Mouse (Mus musculus) C2C12 (cell line): ENCODE measurements around the gene Myl4. TPM values are rescaled to one million over a fixed set of nuclear protein-coding genes. Genes with fewer than 3 reads are reported as not detected.

Source experiments
- H3K27me3 ChIP-seq: one replicate; pipeline ENCODE4 v1.6.1; 2011; ENCODE audit not compliant: control insufficient read depth, insufficient read depth, insufficient read length
- H3K36me3 ChIP-seq: one replicate; pipeline ENCODE4 v1.6.1; 2011; ENCODE audit not compliant: control insufficient read depth, insufficient read depth
- H3K4me3 ChIP-seq: one replicate; pipeline ENCODE4 v1.5.1; 2011; ENCODE audit warnings: mild to moderate bottlenecking, control low read depth; ENCODE audit not compliant: poor library complexity, insufficient read depth, severe bottlenecking
- H3K79me2 ChIP-seq: one replicate; pipeline ENCODE4 v1.6.1; 2011; ENCODE audit not compliant: control insufficient read depth, insufficient read depth
- H3K79me3 ChIP-seq: one replicate; pipeline ENCODE4 v1.6.1; 2011; ENCODE audit warnings: low read depth, control low read depth
- H3ac ChIP-seq: one replicate; pipeline ENCODE3; 2011; ENCODE audit warnings: low read depth; ENCODE audit not compliant: control insufficient read depth, insufficient read length
- CEBPB ChIP-seq: IDR thresholded peaks from one replicate; pipeline ENCODE4 v1.6.1; 2011; ENCODE audit warnings: low read depth, mild to moderate bottlenecking, control low read depth, moderate library complexity
- CTCF ChIP-seq: IDR thresholded peaks from one replicate; pipeline ENCODE4 v1.5.1; 2011; ENCODE audit not compliant: control insufficient read depth, insufficient read depth, insufficient read length
- FOSL1 ChIP-seq: IDR thresholded peaks from one replicate; pipeline ENCODE4 v1.8.0; 2011; ENCODE audit warnings: mild to moderate bottlenecking, low read length; ENCODE audit not compliant: poor library complexity, insufficient read depth, severe bottlenecking
- MAX ChIP-seq: IDR thresholded peaks from one replicate; pipeline ENCODE4 v1.6.1; 2011; ENCODE audit warnings: mild to moderate bottlenecking, control low read depth
- MYOD1 ChIP-seq: IDR thresholded peaks from one replicate; pipeline ENCODE4 v1.6.1; 2011; ENCODE audit warnings: low read depth; ENCODE audit not compliant: control insufficient read depth, insufficient read length
- MYOG ChIP-seq: IDR thresholded peaks from one replicate; pipeline ENCODE4 v1.6.1; 2011; ENCODE audit not compliant: control insufficient read depth, insufficient read length; ENCODE audit errors: extremely low read depth
- USF1 ChIP-seq: IDR thresholded peaks from one replicate; pipeline ENCODE4 v1.6.1; 2011; ENCODE audit warnings: low read depth, mild to moderate bottlenecking, control low read depth, moderate library complexity
- long read RNA-seq, 2 experiments: library from polyadenylated mRNA; unstranded; transcript quantifications; one replicate each; pipeline ENCODE4 v2.0.0; 2019 to 2020
- polyA plus RNA-seq: library from polyadenylated mRNA; unstranded; fragments of >200 nt; fragmentation: generic; extraction: Trizol; gene quantifications from one replicate; pipeline ENCODE4 v1.2.1, GENCODE M21; 2012; ENCODE audit warnings: missing spikeins

The Myl4 gene
- polyA plus RNA-seq, result 4.2 TPM
- long read RNA-seq, experiment 1, transcript Myl4-203 (8 exons, 943 nt), result minor isoform, 8 of 53 reads
- long read RNA-seq, experiment 1, transcript Myl4-202 (7 exons, 900 nt), result major isoform, 28 of 53 reads
- long read RNA-seq, experiment 1, partial matches to known transcripts, result 5 of 53 reads
- long read RNA-seq, experiment 1, other reads (novel, unspliced or antisense), result 12 of 53 reads
- long read RNA-seq, experiment 2, partial matches to known transcripts, result 0 of 7 reads
- long read RNA-seq, experiment 2, other reads (novel, unspliced or antisense), result 7 of 7 reads

DNA sequence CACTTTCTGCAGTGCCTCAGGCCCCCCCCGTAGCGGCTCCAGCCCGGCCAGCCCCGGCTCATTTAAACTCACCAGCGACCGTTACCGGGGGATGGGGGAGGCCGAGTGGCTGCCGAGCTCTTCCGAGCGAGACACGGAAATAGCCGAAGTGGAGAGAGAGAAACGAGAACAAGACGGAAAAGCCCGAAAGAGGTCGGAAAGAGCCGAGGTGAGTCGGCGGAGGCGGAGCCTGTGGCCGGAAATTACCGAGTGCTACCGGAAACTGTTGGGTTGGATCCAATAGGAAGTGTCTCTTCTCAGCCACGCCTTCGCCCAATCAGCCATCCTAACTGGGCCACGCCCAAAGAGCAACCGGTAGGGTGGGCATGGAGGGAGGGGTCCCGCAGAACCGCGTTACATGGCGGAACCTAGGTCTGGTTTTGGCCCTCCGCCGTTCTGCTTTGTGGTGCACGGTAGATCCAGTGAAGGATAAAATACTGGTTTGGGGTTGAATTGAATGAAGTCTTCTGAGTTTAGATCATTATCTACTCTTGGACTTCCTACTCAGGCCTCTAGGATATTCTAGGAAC lies at the start of gene Myl4, which contains the start of gene Cdc27:
Gene Myl4 (plus strand): TSS at position 258 of the 569 bp plus-strand sequence.
Gene Cdc27 (minus strand): TSS at position 215 of the 569 bp plus-strand sequence.
- Histone ChIP-seq H3K36me3 (peaks cover 21% of the 10 kb centered on the region), H3ac (peak within 1 kb of the TSS; percentile 95), H3K79me3 (peaks cover 44% of the 10 kb centered on the region), H3K27me3 (no peaks in the 10 kb centered on the region), H3K79me2 (peaks cover 49% of the 10 kb centered on the region), H3K4me3 (peak within 1 kb of the TSS; percentile 92)
- TF ChIP-seq CEBPB (no peak), MYOD1 (no peak), CTCF (no peak), MAX (peak; percentile 42), USF1 (no peak), FOSL1 (no peak)

DNA sequence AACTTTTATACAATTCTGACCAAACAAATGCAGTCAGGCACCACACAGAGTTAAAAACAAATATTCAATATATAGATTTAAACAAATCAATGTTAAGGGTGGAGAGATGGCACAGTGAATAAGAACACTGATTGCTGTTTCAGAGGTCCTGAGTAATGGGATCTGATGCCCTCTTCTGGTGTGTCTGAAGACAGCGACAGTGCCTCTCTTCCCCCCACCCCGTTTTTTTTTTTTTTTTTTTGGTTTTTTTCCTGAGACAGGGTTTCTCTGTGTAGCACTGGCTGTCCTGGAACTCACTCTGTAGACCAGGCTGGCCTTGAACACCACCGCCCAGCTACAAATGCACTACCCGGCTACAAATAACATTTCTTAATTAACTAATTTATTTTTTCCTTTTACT lies 42.0 kb upstream of the Myl4 start:
- Histone ChIP-seq H3K79me2 (no peaks in the 10 kb centered on the region), H3K36me3 (peaks cover 93% of the 10 kb centered on the region), H3K4me3 (no peak overlapping the region), H3K27me3 (no peaks in the 10 kb centered on the region), H3ac (no peak overlapping the region), H3K79me3 (no peaks in the 10 kb centered on the region)
- TF ChIP-seq MYOD1 (no peak), USF1 (no peak), CEBPB (no peak), CTCF (no peak), FOSL1 (no peak), MAX (no peak), MYOG (no peak)

DNA sequence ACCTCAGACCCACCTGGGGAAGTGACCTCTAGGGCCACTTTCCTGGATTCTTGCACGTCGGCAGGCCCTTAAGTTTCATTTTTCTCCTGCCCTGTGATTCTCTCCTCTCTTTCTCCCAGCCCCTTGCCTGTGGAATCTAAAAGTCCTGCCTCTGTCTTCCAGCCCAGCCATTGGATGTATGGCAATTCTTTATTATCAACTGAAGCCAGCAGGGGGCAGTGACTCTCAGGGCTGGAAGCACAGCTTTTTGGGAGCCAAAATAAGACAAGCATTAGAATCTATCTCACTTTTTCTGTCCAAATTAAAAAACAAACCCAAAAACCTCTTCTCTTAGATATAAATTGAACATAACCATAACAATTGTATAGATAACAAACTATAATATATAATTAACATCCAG lies 39.9 kb upstream of the Myl4 start:
- Histone ChIP-seq H3K36me3 (peaks cover 91% of the 10 kb centered on the region), H3ac (no peak overlapping the region), H3K4me3 (no peak overlapping the region), H3K79me3 (no peaks in the 10 kb centered on the region), H3K79me2 (no peaks in the 10 kb centered on the region), H3K27me3 (no peaks in the 10 kb centered on the region)
- TF ChIP-seq USF1, result no peak
- no peak for TF ChIP-seq FOSL1
- TF ChIP-seq MYOG, result no peak
- no peak for TF ChIP-seq MAX
- no peak for TF ChIP-seq CEBPB
- no peak for TF ChIP-seq CTCF
- no peak for TF ChIP-seq MYOD1

DNA sequence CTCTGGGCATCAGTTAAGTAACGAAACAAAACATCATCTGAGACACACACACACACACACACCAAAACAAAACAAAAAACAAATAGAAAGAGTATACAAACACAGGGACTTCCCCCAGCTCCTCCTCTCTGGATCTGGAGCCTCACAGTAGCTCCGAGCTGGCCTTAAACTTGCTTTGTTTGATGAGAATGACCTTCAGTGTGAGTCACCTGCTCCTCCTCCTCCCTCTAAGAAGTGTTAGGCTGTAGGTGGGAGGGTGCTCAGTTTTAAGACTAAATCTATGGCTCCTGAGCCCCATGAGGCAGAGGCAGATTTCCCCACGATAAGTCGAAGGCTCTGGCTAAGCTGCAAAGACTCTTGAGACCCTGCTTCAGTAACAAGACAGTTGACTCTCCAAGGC lies 38.0 kb upstream of the Myl4 start:
- TF ChIP-seq MYOD1 (no peak), CEBPB (no peak), FOSL1 (no peak), CTCF (no peak), USF1 (no peak)
- Histone ChIP-seq H3K4me3 (no peak overlapping the region), H3K79me2 (no peaks in the 10 kb centered on the region), H3K27me3 (no peaks in the 10 kb centered on the region), H3K36me3 (peaks cover 93% of the 10 kb centered on the region), H3K79me3 (no peaks in the 10 kb centered on the region), H3ac (no peak overlapping the region)

DNA sequence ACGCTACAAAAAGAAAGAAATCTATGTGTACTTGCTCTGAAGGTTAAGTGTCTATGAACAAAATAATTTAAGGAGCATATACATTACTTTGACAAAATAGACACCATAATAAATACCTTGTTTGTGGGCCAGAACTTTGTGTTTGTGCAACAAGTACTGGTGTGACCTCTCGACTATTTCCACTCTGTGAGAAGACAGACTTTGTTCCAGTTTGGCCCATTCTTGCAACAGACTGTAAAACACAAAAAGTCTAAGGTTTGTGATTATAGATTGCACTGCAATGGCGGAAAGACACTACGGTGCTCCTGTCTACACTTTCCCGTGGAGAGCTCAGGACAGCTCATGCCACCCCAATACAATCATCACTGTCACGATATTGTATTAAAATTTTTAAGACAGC lies 24.5 kb upstream of the Myl4 start:
- no peaks in the 10 kb centered on the region for H3K79me3 ChIP-seq
- H3ac ChIP-seq, result no peak overlapping the region
- no peak for TF ChIP-seq CEBPB
- TF ChIP-seq MYOD1, result no peak
- TF ChIP-seq USF1, result no peak
- no peak for TF ChIP-seq CTCF
- TF ChIP-seq MYOG, result no peak
- no peak for TF ChIP-seq MAX
- TF ChIP-seq FOSL1, result no peak
- H3K27me3 ChIP-seq, result no peaks in the 10 kb centered on the region
- H3K4me3 ChIP-seq, result no peak overlapping the region
- H3K79me2 ChIP-seq, result no peaks in the 10 kb centered on the region
- peaks cover 94% of the 10 kb centered on the region for H3K36me3 ChIP-seq
